Mouse (Mus musculus) lung, postnatal 4 days (tissue): Measurements from ENCODE around the gene Psg26.
"Not testable (repeated sequence)": the region's sequence is repeated elsewhere in the genome, so short reads cannot be mapped to it uniquely, and the experiment has no call there.

ENCODE experiments used
- DNase-seq, 2 experiments: peaks; one replicate each; pipeline ENCODE4 v3.0.0; 2021

The Psg26 gene

DNA sequence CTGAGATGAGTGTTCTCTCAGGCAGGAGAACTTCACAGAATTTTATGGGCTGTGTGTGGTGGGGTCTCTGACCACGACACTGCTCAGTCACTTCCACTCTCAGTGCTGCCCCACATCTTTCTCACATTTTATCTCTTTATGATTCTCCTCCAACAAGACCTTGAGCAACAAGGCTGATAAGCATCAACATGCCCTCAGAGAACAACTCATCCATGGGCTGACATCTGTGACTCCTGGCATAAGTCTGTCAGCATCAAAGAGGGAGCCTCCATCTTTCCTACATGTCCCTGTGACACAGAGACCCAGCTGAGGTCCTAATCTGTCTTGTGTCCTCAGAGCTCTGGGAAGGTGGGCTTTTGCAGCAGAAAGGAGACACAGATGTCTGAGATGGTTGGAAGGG lies at the start of gene Psg26:
Psg26 (minus strand) TSS at position 101 of the 400 bp plus-strand sequence.
- no peak for DNase-seq

DNA sequence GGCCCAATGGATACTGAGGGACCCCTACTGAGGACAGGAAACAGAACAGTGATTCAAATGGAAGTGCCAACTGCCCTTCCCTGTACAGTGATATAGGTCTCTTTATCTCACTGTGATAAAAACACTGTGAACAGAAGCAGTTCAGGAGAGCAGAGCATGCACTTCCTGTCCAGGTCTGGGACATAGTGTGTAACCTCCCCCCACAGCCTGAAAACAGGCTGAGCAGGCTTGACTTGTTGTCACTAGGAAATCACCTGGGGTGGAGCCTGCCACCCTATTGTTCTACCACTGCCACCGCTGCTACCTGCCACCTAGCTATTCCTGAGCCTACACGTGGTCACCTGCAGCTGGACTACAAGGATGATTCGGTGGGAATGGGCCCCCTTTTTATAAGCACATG lies 49.4 kb upstream of the Psg26 start:
- no peak for DNase-seq

DNA sequence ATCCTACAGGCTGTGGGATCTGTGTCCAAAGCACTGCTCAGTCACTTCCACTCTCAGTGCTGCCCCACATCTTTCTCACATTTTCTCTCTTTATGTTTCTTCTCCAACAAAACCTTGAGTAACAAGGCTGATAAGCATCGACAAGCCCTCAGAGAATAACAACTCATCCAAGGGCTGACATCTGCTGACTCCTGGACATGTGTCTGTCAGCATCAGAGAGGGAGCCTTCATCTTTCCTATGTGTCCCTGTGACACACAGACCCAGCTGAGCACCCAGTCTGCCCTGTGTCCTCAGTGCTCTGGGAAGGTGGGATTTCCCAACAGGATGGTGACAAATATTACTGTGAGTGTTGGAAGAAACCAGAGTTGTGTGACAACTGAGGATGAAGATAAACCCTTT lies 48.2 kb upstream of the Psg26 start, which contains the start of gene Psg25:
Psg25 (minus strand) TSS at position 101 of the 400 bp plus-strand sequence.
- DNase-seq = no peak

DNA sequence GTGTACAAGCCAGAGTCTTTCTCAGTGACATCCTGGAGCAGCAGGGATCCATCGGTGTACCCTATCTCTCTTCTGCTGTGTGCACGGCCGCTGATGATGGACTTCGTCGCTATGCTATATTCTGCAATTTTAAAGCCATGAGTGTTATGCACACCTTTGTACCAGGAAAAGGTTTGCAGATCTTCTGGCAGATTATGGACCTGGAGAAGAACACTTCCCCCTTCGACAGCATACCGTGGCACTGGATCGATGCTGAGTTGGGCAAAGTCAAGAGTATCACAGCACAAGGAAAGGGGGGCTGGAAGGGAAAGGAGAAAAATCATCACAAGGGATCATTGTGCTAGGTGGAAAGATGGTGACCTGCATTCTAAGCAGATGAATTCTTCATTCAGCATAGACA lies 40.7 kb upstream of the Psg26 start:
- no peak for DNase-seq

DNA sequence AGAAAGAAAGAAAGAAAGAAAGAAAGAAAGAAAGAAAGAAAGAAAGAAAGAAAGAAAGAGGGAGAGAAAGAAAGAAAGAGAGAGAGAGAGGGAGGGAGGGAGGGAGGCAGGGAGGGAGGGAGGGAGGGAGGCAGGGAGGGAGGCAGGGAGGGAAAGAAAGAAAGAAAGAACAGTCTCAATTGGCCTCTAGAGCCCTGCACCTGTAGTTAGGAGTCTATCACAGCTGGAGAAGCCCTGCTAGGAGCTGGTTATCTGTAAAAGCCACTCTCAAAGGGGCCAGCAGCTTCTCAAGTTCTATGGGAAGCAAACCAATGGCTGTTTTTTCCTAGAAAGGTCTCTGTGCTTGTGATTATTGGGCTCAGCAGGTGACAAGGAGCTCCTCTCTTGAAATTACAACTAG lies 28.9 kb upstream of the Psg26 start:
- not testable (repeated sequence) for DNase-seq

DNA sequence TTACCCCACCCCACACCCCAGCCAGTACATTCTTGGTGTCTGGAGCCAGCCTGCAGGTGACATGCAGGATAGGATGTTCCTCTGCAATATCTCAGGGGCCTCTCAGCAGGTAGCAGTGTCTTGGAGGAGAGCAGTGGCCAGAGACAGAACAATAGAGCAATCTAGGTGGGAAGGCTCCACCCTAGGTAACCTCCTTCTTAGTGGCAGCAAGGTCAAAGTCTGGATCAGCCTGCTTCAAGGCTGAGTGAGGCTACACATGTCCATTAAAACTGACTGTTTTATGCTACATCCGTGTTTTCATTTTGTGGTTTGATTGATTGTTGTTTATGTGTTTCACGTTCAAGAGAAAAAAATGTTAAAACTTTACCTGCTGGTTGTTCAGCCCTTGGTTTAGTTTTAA lies 28.4 kb upstream of the Psg26 start:
- DNase-seq = not testable (repeated sequence)

DNA sequence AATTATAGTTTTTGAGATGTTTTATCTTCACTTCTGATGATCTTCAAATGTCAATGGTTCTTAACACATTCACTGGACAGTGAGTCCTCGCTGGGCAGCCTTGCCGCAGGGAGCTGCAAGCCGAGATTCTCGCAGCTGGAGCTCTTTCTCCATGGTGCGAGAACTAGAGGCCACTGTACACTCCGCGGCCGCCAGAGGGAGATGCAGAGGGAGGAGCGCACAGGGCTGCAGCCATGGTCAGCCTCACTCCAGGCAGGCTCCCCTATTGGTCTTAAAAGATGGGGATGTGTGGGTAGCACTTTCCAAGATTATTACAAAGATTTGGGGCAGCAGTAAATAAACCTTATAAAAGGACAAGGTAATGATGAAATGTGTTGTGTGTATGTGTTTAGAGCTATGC lies 27.5 kb upstream of the Psg26 start:
- DNase-seq = no peak

DNA sequence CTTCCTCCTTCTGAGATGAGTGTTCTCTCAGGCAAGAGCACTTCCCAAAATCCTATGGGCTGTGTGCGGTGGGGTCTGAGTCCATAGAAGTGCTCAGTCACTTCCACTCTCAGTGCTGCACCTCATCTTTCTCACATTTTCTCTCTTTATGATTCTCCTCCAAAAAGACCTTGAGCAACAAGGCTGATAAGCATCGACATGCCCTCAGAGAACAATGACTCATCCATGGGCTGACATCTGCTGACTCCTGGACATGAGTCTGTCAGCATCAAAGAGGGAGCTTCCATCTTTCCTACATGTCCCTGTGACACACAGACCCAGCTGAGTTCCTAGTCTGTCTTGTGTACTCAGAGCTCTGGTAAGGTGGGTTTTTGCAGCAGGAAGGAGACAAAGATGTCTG lies 52.0 kb downstream of the Psg26 start, which contains the start of gene Psg28:
Psg28 (minus strand) TSS at position 101 of the 400 bp plus-strand sequence.
- DNase-seq = not testable (repeated sequence)
